Mouse (Mus musculus) liver, embryonic 12.5 days (tissue): ENCODE data around the gene Dmtf1. TPM values are rescaled to one million over a fixed set of nuclear protein-coding genes. Genes with fewer than 3 reads are reported as not detected.
A peak's percentile ranks its signal among the peaks of the same experiment; 100 is the strongest.

Experiments used
- ATAC-seq: fragments of 200-750 bp; cut with Nextera tagmentation; 2 replicates; pipeline ENCODE4 v1.8.0; 2017; ENCODE audit warnings: moderate number of reproducible peaks, mild to moderate bottlenecking, moderate library complexity
- H3K27ac ChIP-seq: fragments of 300-500 bp; sonication (generic); 2 replicates; pipeline ENCODE4 v1.5.1; 2016; ENCODE audit warnings: mild to moderate bottlenecking
- H3K27me3 ChIP-seq: fragments of 300-500 bp; sonication (generic); replicated peaks from 2 replicates; pipeline ENCODE4 v1.6.1; 2016; ENCODE audit warnings: mild to moderate bottlenecking, moderate library complexity
- H3K36me3 ChIP-seq: fragments of 300-500 bp; sonication (generic); 2 replicates; pipeline ENCODE4 v1.6.1; 2016; ENCODE audit warnings: mild to moderate bottlenecking, moderate library complexity
- H3K4me1 ChIP-seq: fragments of 300-500 bp; sonication (generic); 2 replicates; pipeline ENCODE4 v1.6.1; 2016
- H3K4me2 ChIP-seq: fragments of 300-500 bp; sonication (generic); 2 replicates; pipeline ENCODE4 v1.6.1; 2016; ENCODE audit warnings: mild to moderate bottlenecking, moderate library complexity
- H3K4me3 ChIP-seq: fragments of 300-500 bp; sonication (generic); 2 replicates; pipeline ENCODE4 v1.5.1; 2016; ENCODE audit warnings: mild to moderate bottlenecking, moderate library complexity
- H3K9ac ChIP-seq: fragments of 300-500 bp; sonication (generic); 2 replicates; pipeline ENCODE4 v1.6.1; 2016; ENCODE audit warnings: mild to moderate bottlenecking, moderate library complexity
- H3K9me3 ChIP-seq: fragments of 300-500 bp; sonication (generic); replicated peaks from 2 replicates; pipeline ENCODE4 v1.6.1; 2016; ENCODE audit warnings: mild to moderate bottlenecking, moderate library complexity
- WGBS: fragments of 180-500 bp; shearing (Covaris S2); methylation state at CpG from one replicate; pipeline ENCODE4 v1.1.7; 2016; ENCODE audit not compliant: insufficient replicate concordance; 5-methylcytosine and 5-hydroxymethylcytosine counted together
- polyA plus RNA-seq: library from polyadenylated mRNA; unstranded; fragments of >200 nt; fragmentation: Nextera tagmentation; extraction: Ambion mirVana; gene quantifications from 2 replicates; pipeline ENCODE4 v1.2.1, GENCODE M21; 2016

Dmtf1 gene
- polyA plus RNA-seq, 1 experiment from 2014 or later = 21.2 TPM

GRCm38 (mm10) chr5:9106806-9107205 lies 54.8 kb downstream of the Dmtf1 start:
- no peak overlapping the region for H3K27ac ChIP-seq
- peaks cover 3% of the 10 kb centered on the region; the same call in 1 of the 2 replicates for H3K4me1 ChIP-seq
- 52% methylated on average over 6 of the region's 6 CpGs for WGBS
- no peak overlapping the region for H3K4me3 ChIP-seq
- no peaks in the 10 kb centered on the region for H3K36me3 ChIP-seq
- H3K9ac ChIP-seq = no peak overlapping the region
- H3K4me2 ChIP-seq = no peak overlapping the region
- H3K27me3 ChIP-seq = peaks cover 16% of the 10 kb centered on the region
- H3K9me3 ChIP-seq = no peaks in the 10 kb centered on the region
- ATAC-seq = no peak

- no peaks in the 10 kb centered on the region for H3K9me3 ChIP-seq
- WGBS = 57% methylated on average over 8 of the region's 8 CpGs
- no peaks in the 10 kb centered on the region for H3K36me3 ChIP-seq
- H3K4me2 ChIP-seq = no peak overlapping the region
- H3K4me3 ChIP-seq = no peak overlapping the region
- no peak for ATAC-seq
- no peak overlapping the region for H3K27ac ChIP-seq
- peaks cover 18% of the 10 kb centered on the region for H3K4me1 ChIP-seq
- H3K9ac ChIP-seq = no peak overlapping the region
- peaks cover 40% of the 10 kb centered on the region for H3K27me3 ChIP-seq
These were observed 57.6 kb downstream of the Dmtf1 start for GRCm38 (mm10) chr5:9103958-9104357.

GRCm38 (mm10) chr5:9102696-9103095 lies 58.9 kb downstream of the Dmtf1 start:
- no peak for ATAC-seq
- WGBS = 73% methylated on average over 2 of the region's 2 CpGs

GRCm38 (mm10) chr5:9100849-9101801 lies 60.5 kb downstream of the Dmtf1 start:
- Histone ChIP-seq H3K36me3 (no peaks in the 10 kb centered on the region), H3K4me1 (peaks cover 16% of the 10 kb centered on the region), H3K27me3 (peaks cover 47% of the 10 kb centered on the region), H3K4me2 (peak overlapping the region; percentile 91), H3K9ac (peak overlapping the region; percentile 76), H3K4me3 (peak overlapping the region; percentile 78), H3K9me3 (peaks cover 5% of the 10 kb centered on the region; the same call in 1 of the 2 replicates), H3K27ac (peak overlapping the region; percentile 55)
- ATAC-seq = peak; percentile 75
- WGBS = 4% methylated on average over 66 of the region's 83 CpGs

More at GRCm38 (mm10) chr5:9102696-9103095, 58.9 kb downstream of the Dmtf1 start:
- peaks cover 47% of the 10 kb centered on the region for H3K27me3 ChIP-seq
- peaks cover 18% of the 10 kb centered on the region for H3K4me1 ChIP-seq
- no peak overlapping the region for H3K9ac ChIP-seq
- H3K4me3 ChIP-seq = no peak overlapping the region
- no peaks in the 10 kb centered on the region for H3K36me3 ChIP-seq
- no peak overlapping the region for H3K4me2 ChIP-seq
- H3K9me3 ChIP-seq = no peaks in the 10 kb centered on the region
- no peak overlapping the region for H3K27ac ChIP-seq

GRCm38 (mm10) chr5:9100207-9100848 lies 61.2 kb downstream of the Dmtf1 start, which contains the start of gene Tmem243:
Gene Tmem243, plus strand, starts transcription at chr5:9100668.
- H3K4me2 ChIP-seq = peak within 1 kb of the TSS; percentile 91
- H3K4me1 ChIP-seq = peaks cover 16% of the 10 kb centered on the region
- peak within 1 kb of the TSS; percentile 76 for H3K9ac ChIP-seq
- WGBS = under 1% methylated on average over 59 of the region's 59 CpGs
- peak within 1 kb of the TSS; percentile 55 for H3K27ac ChIP-seq
- H3K27me3 ChIP-seq = peaks cover 47% of the 10 kb centered on the region
- peak; percentile 90 for ATAC-seq
- peaks cover 6% of the 10 kb centered on the region; the same call in 1 of the 2 replicates for H3K9me3 ChIP-seq
- peak within 1 kb of the TSS; percentile 78 for H3K4me3 ChIP-seq
- no peaks in the 10 kb centered on the region for H3K36me3 ChIP-seq

- Histone ChIP-seq H3K27me3 (peaks cover 3% of the 10 kb centered on the region), H3K4me3 (no peak overlapping the region), H3K36me3 (no peaks in the 10 kb centered on the region), H3K27ac (no peak overlapping the region), H3K9ac (no peak overlapping the region), H3K9me3 (peaks cover 6% of the 10 kb centered on the region; the same call in 1 of the 2 replicates), H3K4me2 (no peak overlapping the region), H3K4me1 (no peaks in the 10 kb centered on the region)
- 54% methylated on average over 4 of the region's 4 CpGs for WGBS
- ATAC-seq = no peak
These were observed 68.1 kb downstream of the Dmtf1 start for GRCm38 (mm10) chr5:9093490-9093889.

GRCm38 (mm10) chr5:9092716-9093115 lies 68.9 kb downstream of the Dmtf1 start:
- WGBS = 46% methylated on average over 1 of the region's 1 CpGs
- no peak for ATAC-seq
- Histone ChIP-seq H3K4me1 (no peaks in the 10 kb centered on the region), H3K4me3 (no peak overlapping the region), H3K9me3 (peaks cover 6% of the 10 kb centered on the region; the same call in 1 of the 2 replicates), H3K36me3 (no peaks in the 10 kb centered on the region), H3K4me2 (no peak overlapping the region), H3K9ac (no peak overlapping the region), H3K27ac (no peak overlapping the region), H3K27me3 (no peaks in the 10 kb centered on the region)

- WGBS = 61% methylated on average over 6 of the region's 6 CpGs
- Histone ChIP-seq H3K36me3 (no peaks in the 10 kb centered on the region), H3K27me3 (no peaks in the 10 kb centered on the region), H3K9ac (no peak overlapping the region), H3K4me2 (no peak overlapping the region), H3K4me3 (no peak overlapping the region), H3K27ac (no peak overlapping the region), H3K9me3 (no peaks in the 10 kb centered on the region), H3K4me1 (no peaks in the 10 kb centered on the region)
- ATAC-seq = no peak
These were observed 71.0 kb downstream of the Dmtf1 start for GRCm38 (mm10) chr5:9090493-9091106.

- H3K9ac ChIP-seq = no peak overlapping the region
- H3K27ac ChIP-seq = no peak overlapping the region
- H3K9me3 ChIP-seq = no peaks in the 10 kb centered on the region
- 33% methylated on average over 3 of the region's 3 CpGs for WGBS
- H3K4me2 ChIP-seq = no peak overlapping the region
- H3K27me3 ChIP-seq = no peaks in the 10 kb centered on the region
- no peaks in the 10 kb centered on the region for H3K36me3 ChIP-seq
- no peak overlapping the region for H3K4me3 ChIP-seq
- ATAC-seq = 0 out of 2 replicates have a peak, but pooled peaks have one; percentile 15
- no peaks in the 10 kb centered on the region for H3K4me1 ChIP-seq
These were observed 74.5 kb downstream of the Dmtf1 start for GRCm38 (mm10) chr5:9086924-9087719.

GRCm38 (mm10) chr5:9079773-9080501 lies 81.6 kb downstream of the Dmtf1 start:
- no peak for ATAC-seq
- H3K27ac ChIP-seq = no peak overlapping the region
- H3K36me3 ChIP-seq = no peaks in the 10 kb centered on the region
- H3K9me3 ChIP-seq = no peaks in the 10 kb centered on the region
- no peaks in the 10 kb centered on the region for H3K27me3 ChIP-seq
- H3K4me1 ChIP-seq = no peaks in the 10 kb centered on the region
- no peak overlapping the region for H3K4me2 ChIP-seq
- H3K4me3 ChIP-seq = no peak overlapping the region
- H3K9ac ChIP-seq = no peak overlapping the region
